Mouse (Mus musculus) olfactory bulb, adult 2 months (tissue): Measurements from ENCODE around the gene Olfr527. TPM values are rescaled to one million over a fixed set of nuclear protein-coding genes. Genes with fewer than 3 reads are reported as not detected.

Experiments used
- H3K27ac ChIP-seq: fragments of 200-500 bp; 2 replicates; pipeline ENCODE4 v1.5.1; 2012; ENCODE audit warnings: low read depth, low read length; ENCODE audit not compliant: insufficient read depth
- H3K4me1 ChIP-seq: fragments of 200-500 bp; 2 replicates; pipeline ENCODE4 v1.6.1; 2012; ENCODE audit warnings: low read length; ENCODE audit not compliant: control insufficient read depth, insufficient read depth
- H3K4me3 ChIP-seq: fragments of 200-500 bp; 2 replicates; pipeline ENCODE4 v1.5.1; 2012; ENCODE audit warnings: mild to moderate bottlenecking, low read depth, low read length, moderate library complexity; ENCODE audit not compliant: insufficient read depth
- CTCF ChIP-seq: fragments of 200-500 bp; IDR thresholded peaks from 2 replicates; pipeline ENCODE4 v1.5.1; 2012; ENCODE audit warnings: low read depth, mild to moderate bottlenecking, low read length, moderate library complexity; ENCODE audit not compliant: insufficient read depth
- POLR2A ChIP-seq: fragments of 200-500 bp; IDR thresholded peaks from 2 replicates; pipeline ENCODE4 v1.6.1; 2012; ENCODE audit warnings: mild to moderate bottlenecking, low read depth, low read length, moderate library complexity; ENCODE audit not compliant: insufficient read depth
- WGBS: fragments of 180-500 bp; shearing (Covaris S2); methylation state at CpG from one replicate; pipeline ENCODE4 v1.1.7; 2018; 5-methylcytosine and 5-hydroxymethylcytosine counted together
- polyA plus RNA-seq: library from polyadenylated mRNA; stranded (reverse); fragments of >200 nt; gene quantifications from 2 replicates; pipeline ENCODE4 v1.2.4, GENCODE M21; 2012; ENCODE audit warnings: low replicate concordance; ENCODE audit not compliant: missing spikeins, insufficient read depth, insufficient read length

Olfr527 gene
- not detected in 2 replicates for polyA plus RNA-seq

DNA sequence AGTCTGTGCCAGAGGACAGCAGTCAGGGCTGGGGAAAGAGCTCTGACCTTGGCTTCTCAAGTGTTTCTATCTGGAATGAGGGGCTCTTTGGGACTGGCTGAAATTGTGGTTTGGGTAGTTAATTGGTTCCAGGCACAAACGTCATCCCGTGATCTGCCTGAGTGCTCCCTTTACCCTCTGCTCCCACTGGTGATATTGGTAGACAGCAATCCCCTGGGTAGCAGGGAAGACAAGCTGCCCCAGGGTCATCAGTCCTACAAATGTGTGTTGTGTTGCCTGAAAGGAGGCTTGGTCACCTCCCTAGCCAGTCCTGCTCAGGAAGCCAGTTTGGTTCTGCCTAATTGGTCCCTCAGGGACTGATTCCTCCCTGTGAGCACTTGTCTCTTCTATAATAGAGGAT, at the start of gene Olfr527:
Gene Olfr527 (plus strand): TSS at position 301 of the 400 bp plus-strand sequence.
- TF ChIP-seq POLR2A (no peak), CTCF (no peak)
- H3K4me3 ChIP-seq = no peak within 1 kb of the TSS
- WGBS = 90% methylated on average over 2 of the region's 2 CpGs

GRCm38 (mm10) chr7:140295746-140296145, 38.1 kb upstream of the Olfr527 start:
- H3K4me3 ChIP-seq = no peak overlapping the region
- TF ChIP-seq CTCF = no peak
- no peak for TF ChIP-seq POLR2A
- H3K4me1 ChIP-seq = no peaks in the 10 kb centered on the region
- no peak overlapping the region for H3K27ac ChIP-seq
- WGBS = 90% methylated on average over 9 of the region's 9 CpGs

More for the DNA sequence above, at the start of gene Olfr527:
- Histone ChIP-seq H3K27ac (no peak within 1 kb of the TSS), H3K4me1 (no peaks in the 10 kb centered on the region)

GRCm38 (mm10) chr7:140296876-140297275, 36.9 kb upstream of the Olfr527 start:
- Histone ChIP-seq H3K4me1 (no peaks in the 10 kb centered on the region), H3K27ac (no peak overlapping the region), H3K4me3 (no peak overlapping the region)
- TF ChIP-seq POLR2A = no peak
- TF ChIP-seq CTCF = no peak
- 79% methylated on average over 6 of the region's 6 CpGs for WGBS

- 96% methylated on average over 3 of the region's 3 CpGs for WGBS
- H3K4me1 ChIP-seq = no peaks in the 10 kb centered on the region
- TF ChIP-seq POLR2A = no peak
- H3K4me3 ChIP-seq = no peak overlapping the region
- H3K27ac ChIP-seq = no peak overlapping the region
Measured at GRCm38 (mm10) chr7:140299416-140299815, 34.4 kb upstream of the Olfr527 start.

DNA sequence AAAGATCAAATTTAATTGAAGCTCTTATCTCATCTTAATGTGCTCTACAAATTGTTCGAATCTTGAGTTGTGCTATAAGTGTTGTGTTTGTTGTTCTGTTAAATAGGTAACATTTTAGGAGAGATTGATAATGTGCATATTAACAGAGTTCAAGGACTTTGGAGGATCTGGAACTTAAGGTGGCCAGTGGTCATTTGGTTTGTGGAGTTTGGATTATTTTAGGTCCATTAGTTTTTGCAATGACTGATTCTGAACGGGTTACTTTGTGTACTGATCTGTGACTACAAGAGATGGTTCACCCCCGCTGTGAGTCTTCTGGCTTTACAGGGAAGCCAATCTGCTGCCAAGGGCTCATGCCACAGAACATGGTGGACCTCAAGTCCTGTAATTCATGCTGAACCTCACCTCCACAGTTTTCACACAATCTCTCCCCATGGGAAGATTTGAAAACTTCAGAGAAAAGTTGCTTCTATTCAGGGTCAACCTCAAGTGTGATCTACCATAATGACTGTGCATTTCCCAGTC, 13.9 kb upstream of the Olfr527 start:
- WGBS = 85% methylated on average over 3 of the region's 3 CpGs
- Histone ChIP-seq H3K4me3 (no peak overlapping the region), H3K4me1 (no peaks in the 10 kb centered on the region), H3K27ac (no peak overlapping the region)
- TF ChIP-seq POLR2A (no peak), CTCF (no peak)

GRCm38 (mm10) chr7:140320558-140320957, 13.3 kb upstream of the Olfr527 start, which contains the start of gene Olfr525:
Gene Olfr525, plus strand, starts transcription at chr7:140320858.
- no peaks in the 10 kb centered on the region for H3K4me1 ChIP-seq
- 46% methylated on average over 1 of the region's 1 CpGs for WGBS
- H3K4me3 ChIP-seq = no peak within 1 kb of the TSS
- TF ChIP-seq POLR2A (no peak), CTCF (no peak)
- H3K27ac ChIP-seq = no peak within 1 kb of the TSS

- no peak overlapping the region for H3K27ac ChIP-seq
- TF ChIP-seq POLR2A = no peak
- H3K4me3 ChIP-seq = no peak overlapping the region
- H3K4me1 ChIP-seq = no peaks in the 10 kb centered on the region
Measured at GRCm38 (mm10) chr7:140321135-140321534, 12.7 kb upstream of the Olfr527 start.

DNA sequence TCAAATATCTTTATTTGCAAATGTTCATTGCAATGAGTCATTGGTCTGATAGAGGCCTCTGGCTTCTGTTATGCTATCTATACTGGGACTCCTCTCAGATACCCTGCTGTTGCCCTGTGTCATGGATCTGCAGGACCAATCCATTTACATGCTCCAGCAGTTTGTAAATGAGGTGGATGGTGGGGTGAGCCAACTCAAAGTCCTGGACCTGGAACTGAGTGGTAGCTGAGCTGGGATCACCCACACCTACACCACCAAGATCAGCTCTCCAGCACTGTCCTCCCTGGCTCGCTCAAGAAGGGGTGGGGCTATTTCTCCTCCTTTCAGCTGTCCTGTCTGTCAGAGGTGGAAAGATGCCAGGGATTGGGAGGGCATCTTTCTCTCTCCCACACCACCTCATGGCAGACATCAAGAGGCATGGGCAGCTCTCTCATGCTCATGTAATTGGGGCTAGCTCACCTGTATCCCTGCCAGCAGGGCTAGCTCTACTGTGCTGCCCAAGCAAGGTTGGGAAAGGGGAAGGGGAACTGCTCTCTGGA, 4.0 kb upstream of the Olfr527 start:
- Histone ChIP-seq H3K4me3 (no peak overlapping the region), H3K27ac (no peak overlapping the region), H3K4me1 (no peaks in the 10 kb centered on the region)
- 55% methylated on average over 1 of the region's 1 CpGs for WGBS
- no peak for TF ChIP-seq POLR2A

DNA sequence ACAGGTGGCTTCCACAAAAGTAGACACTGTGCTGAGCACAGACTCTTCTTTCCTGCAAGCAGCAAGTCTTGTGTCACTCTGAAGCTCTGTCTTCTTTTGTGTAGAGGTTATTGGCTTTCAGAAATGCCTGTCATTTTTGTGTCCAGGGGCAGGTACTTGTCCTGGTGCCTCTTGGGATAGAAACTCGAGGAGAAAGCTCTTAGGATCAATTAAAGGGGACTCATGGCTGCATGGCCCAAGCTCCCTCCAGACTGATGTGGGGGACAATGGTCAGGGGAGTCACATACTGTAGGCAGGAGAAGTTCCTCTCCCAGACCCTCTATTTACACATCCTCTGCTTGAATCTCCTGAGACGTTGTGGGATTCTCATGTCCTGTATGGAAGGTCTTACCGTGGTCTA, 27.8 kb downstream of the Olfr527 start, which contains the start of gene Olfr60:
Gene Olfr60 (minus strand): TSS at position 101 of the 400 bp plus-strand sequence.
- 65% methylated on average over 3 of the region's 3 CpGs for WGBS
- TF ChIP-seq CTCF = no peak
- TF ChIP-seq POLR2A = no peak

DNA sequence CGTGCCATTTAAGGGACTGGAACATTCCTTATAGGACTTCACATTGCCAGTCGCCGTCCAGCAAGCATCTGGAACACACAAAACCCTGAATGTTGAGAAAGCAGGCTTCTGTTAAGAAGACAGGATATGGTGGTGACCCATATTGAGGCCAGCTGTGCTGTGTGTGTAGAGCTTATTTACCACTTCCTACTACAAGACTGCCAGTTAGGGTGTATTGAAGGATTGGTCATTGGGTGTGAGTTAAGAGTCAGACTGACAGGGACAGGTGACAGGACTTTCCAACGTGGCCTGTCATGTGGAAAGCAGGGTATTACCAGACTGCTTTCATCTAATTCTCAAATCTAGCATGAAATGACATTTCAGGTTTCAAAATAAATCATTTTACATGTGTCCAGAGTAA, 40.5 kb downstream of the Olfr527 start:
- Histone ChIP-seq H3K4me1 (no peaks in the 10 kb centered on the region), H3K27ac (no peak overlapping the region), H3K4me3 (no peak overlapping the region)
- 82% methylated on average over 4 of the region's 4 CpGs for WGBS
- TF ChIP-seq CTCF (no peak), POLR2A (no peak)

More for the DNA sequence above, 27.8 kb downstream of the Olfr527 start, which contains the start of gene Olfr60:
- Histone ChIP-seq H3K4me1 (no peaks in the 10 kb centered on the region), H3K27ac (no peak within 1 kb of the TSS), H3K4me3 (no peak within 1 kb of the TSS)
